Mouse (Mus musculus): ENCODE data around the gene Stat5a. TPM values are rescaled to one million over a fixed set of nuclear protein-coding genes. Genes with fewer than 3 reads are reported as not detected.
A peak's percentile ranks its signal among the peaks of the same experiment; 100 is the strongest.

Stat5a gene
- total RNA-seq, 2 experiments from 2014 or later: 17.2 to 23.0 TPM

DNA sequence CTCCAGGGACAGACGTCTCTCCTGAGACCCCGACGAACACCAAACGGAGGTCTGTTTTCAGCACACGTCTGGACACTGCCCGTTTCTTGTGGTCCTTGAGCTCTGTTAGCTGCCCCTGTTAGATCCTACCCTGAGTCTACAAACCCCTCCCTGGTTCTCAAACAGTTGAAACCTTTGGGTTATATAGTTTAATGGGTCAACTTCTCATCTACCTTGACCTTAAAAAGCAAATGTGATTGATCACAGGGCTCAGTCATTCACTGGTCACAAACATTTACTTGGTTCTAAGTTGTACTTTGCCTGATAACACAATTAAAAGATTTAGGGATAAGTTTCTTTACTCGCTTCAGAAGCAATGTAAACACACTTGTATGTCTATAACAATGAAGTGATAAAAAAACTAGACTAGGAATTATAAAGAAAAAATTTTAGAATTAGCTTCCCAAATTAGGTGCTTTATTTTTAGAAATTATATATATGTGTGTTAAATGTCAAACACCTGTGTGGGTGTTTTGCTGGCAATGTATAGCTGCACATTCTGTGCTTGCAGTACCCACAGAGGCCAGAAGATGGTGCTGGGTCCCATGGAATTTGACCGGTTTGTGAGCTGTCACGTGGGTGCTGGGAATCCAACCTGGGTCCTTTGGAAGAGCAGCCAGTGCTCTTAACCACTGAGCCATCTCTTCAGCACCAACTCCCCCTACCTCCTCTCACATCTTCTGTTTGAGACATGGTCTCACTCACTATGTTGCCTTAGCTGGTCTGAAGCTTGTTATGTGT is 22.0 kb upstream of the Stat5a start:
- no peak for DNase-seq

GRCm38 (mm10) chr11:100838894-100839293 is 20.3 kb upstream of the Stat5a start:
- no peak for DNase-seq

GRCm38 (mm10) chr11:100839523-100839922 is 19.6 kb upstream of the Stat5a start:
- DNase-seq: no peak

DNA sequence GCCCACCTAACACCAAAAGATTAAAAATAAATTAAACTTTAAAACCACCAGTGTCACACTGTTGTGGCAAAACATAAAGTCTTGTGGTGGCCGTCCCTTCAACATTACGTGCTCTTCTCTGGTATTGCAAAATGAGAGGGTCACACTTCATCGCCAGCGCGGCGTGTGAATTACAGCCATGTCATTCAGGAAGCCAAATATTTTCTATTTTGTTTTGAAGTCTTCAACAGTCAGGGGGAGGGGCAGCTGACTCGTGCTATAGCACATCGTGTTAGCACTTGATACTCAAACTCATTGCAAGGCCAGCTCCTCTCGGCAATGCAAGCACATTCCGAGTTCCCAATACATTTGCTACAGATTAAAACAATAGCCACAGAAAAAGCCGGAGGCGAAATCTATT is 18.3 kb upstream of the Stat5a start:
- no peak for DNase-seq

DNA sequence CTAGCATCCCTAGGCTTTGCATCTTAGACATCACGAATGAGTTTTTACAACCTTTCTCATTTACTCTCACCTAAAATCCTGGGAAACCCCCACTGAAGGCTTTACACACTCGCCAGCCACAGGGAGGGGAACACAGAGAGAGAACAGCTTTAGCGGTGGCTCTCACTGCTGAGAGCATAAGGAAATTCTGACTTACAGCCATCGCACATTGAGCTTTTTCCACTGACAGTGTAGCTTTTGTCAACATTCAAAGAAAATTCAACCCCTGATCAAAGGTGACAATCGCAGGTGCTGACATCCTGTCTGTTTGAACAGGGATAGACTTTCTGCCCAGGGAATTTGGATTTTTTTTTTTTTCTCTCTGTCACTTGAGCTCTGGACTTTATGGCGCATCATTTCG is 17.1 kb upstream of the Stat5a start:
- no peak for DNase-seq

- no peak for DNase-seq
Observed at GRCm38 (mm10) chr11:100843070-100843669, 16.0 kb upstream of the Stat5a start.

DNA sequence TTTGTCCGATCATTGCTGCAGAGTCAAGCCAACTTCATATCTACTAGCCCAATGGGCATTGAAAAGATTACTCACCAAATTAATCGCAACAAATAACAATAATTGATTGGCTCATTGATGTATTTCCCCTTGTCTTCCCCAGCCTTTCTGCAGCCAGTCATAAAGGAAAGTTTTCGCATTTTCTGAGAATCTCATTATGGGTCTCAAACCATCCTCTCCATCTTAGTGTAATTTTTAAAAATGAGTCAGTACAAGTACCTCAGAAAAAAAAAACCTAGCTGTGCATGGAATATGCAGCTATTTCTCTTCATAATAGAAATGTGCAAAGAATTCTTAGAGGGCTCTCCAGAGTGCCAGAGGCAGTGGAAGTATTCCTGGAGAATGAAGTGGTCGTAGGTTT is 15.0 kb upstream of the Stat5a start:
- DNase-seq: no peak

GRCm38 (mm10) chr11:100845793-100846192 is 13.4 kb upstream of the Stat5a start:
- DNase-seq: peak in 1 of 2 experiments; percentile 42

- no peak for DNase-seq
Observed at GRCm38 (mm10) chr11:100847572-100847971, 11.6 kb upstream of the Stat5a start.

DNA sequence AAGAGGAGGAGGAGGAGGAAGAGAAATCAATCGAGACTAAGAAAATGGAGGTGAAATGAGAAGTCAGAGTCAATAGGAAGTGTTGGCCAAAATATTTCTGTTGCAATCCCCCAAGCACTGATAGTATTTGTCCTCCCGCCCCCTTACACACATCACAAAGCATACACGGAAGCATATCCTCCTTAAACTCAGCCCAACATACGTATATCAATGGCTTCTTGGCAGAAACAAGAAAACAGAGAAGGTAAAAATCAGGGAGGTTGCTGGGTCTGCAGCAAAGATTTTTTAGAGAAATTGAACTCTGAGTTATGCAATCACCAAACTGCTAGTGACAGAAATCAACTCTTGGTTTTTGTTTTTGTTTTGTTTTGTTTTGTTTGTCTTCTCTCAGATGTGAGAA is 11.1 kb upstream of the Stat5a start:
- no peak for DNase-seq

GRCm38 (mm10) chr11:100848789-100849379 is 10.3 kb upstream of the Stat5a start:
- DNase-seq: no peak

- DNase-seq: no peak
Observed at GRCm38 (mm10) chr11:100849456-100850037, 9.6 kb upstream of the Stat5a start.

DNA sequence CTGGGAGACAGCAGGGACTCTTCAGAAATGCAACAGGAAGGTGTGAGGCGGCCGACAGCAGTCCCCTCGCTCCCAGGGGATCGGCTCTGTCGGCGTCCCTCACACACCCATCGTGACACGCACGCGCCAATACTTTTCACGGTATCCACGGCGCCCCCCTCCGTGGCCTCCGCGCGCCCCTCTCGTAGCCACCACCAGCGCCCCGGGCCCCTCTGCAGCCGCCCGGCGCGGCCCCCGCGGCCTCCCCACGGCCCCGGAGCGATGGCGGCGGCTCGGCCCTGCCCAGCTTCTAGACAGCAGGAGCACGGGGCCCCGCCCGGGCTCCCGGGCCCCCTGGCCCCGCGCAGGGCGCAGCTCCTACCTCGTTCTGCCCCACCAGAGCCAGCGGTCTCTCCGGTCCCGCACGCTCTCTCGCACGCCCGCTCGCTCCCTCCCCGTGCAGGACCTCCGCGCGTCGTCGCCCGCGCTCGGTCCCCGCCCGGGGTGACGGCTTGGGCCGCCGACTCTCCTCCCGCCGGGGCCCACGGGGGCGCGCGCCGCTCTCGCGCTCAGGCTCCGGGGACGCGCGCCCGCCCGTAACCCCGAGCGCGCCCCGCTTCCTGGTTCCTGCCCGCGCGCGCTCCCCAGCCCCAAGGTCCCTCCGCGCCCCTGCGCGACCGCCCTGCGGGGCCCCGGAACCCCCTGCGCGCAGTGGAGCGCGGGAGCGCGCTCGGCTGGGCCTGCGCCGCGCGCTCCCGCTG is 8.9 kb upstream of the Stat5a start, which contains the start of gene Stat5b:
Stat5b (minus strand) TSS at position 687 of the 740 bp plus-strand sequence.
- DNase-seq: peak; percentile 82 to 87

DNA sequence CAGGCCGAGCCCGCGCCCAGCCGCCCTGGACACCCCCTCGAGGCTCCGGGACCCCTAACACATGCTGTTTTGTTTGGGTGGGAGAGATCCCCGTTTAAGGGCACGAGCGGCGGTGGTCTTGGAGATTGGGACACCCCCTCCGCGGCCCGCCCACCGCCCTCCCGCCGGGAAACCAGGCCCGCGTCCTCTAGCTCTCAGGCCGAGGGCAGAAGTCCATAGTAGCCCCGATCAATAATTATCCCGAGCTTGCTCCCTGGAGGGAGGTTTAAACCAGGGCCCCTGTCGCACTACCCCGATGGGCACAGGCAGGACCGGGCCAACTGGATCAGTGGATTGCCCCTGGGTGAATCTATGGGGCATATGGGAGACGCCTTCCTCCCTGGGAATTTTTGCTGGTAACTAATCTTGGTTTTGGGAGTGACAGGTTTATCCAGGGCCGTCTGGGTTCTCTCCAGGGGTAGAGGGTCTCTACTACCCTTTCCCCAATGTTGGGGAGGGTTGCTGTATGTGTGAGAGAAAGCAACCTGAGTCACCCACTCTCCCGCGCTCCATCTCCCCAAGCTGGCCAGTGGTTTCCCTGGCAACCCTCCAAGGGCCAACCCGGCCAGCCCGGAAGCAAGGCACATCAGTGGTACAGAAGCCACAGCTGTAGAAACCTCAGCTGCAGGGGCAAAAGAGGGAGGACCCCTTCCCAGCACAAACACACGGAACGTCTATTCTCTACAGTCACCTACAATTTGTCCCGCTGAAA is 8.2 kb upstream of the Stat5a start:
- DNase-seq: peak; percentile 80 to 83

- no peak for DNase-seq
Observed at GRCm38 (mm10) chr11:100852088-100852487, 7.1 kb upstream of the Stat5a start.

GRCm38 (mm10) chr11:100853018-100853417 is 6.1 kb upstream of the Stat5a start:
- DNase-seq: no peak

- DNase-seq: no peak
Observed at GRCm38 (mm10) chr11:100854268-100854667, 4.9 kb upstream of the Stat5a start.

- no peak for DNase-seq
Observed at GRCm38 (mm10) chr11:100855178-100855577, 4.0 kb upstream of the Stat5a start.

DNA sequence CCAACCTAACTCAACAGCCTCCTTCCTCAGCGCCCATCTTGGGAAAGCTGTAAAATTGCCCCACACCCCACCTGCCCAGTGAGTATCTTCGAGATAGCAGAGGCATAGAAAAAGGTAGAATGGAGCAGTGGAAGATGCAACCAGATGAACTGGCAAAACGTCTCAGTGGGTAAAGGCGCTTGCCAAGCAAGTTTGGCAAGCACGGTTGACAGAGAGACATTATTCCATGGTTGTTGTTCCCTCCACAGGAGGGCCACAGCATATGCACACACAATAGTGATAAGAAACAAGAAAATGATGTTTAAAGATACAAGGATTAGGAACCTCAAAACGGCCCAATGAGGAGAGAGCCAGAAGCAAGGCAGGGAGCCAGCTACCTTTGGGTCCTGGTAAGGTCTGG is 1.2 kb upstream of the Stat5a start:
- DNase-seq: no peak

GRCm38 (mm10) chr11:100859579-100860075 is 476 bp downstream of the Stat5a start:
- no peak for DNase-seq
